Mouse (Mus musculus): Measurements from ENCODE around the gene Upf1. TPM values are rescaled to one million over a fixed set of nuclear protein-coding genes. Genes with fewer than 3 reads are reported as not detected.

The Upf1 gene
- polyA plus RNA-seq, 1 experiment from 2014 or later: 22.6 TPM

- no peak for DNase-seq (ENCODE audit: low spot score)
These were observed 23.8 kb downstream of the Upf1 start, which contains the start of gene Gdf1 for GRCm38 (mm10) chr8:70329124-70329834. Gene Gdf1, plus strand, starts transcription at chr8:70329817.

- DNase-seq (ENCODE audit: low spot score): no peak
These were observed 25.6 kb downstream of the Upf1 start for GRCm38 (mm10) chr8:70327512-70327911.

- DNase-seq (ENCODE audit: low spot score): no peak
These were observed 29.4 kb downstream of the Upf1 start for GRCm38 (mm10) chr8:70323716-70324115.

- DNase-seq (ENCODE audit: low spot score): no peak
These were observed 35.2 kb downstream of the Upf1 start for GRCm38 (mm10) chr8:70317872-70318271.

GRCm38 (mm10) chr8:70316511-70317504, 36.3 kb downstream of the Upf1 start:
- DNase-seq (ENCODE audit: low spot score): peak; percentile 25

GRCm38 (mm10) chr8:70315624-70316510, 37.2 kb downstream of the Upf1 start, which contains the start of gene Cers1:
Gene Cers1, plus strand, starts transcription at chr8:70315775.
- peak; percentile 64 for DNase-seq (ENCODE audit: low spot score)

GRCm38 (mm10) chr8:70313399-70313798, 39.7 kb downstream of the Upf1 start:
- no peak for DNase-seq (ENCODE audit: low spot score)

- peak; percentile 35 for DNase-seq (ENCODE audit: low spot score)
These were observed 43.8 kb downstream of the Upf1 start for GRCm38 (mm10) chr8:70309311-70309710.

GRCm38 (mm10) chr8:70302901-70303300, 50.2 kb downstream of the Upf1 start:
- DNase-seq (ENCODE audit: low spot score): no peak

- DNase-seq (ENCODE audit: low spot score): peak; percentile 94
These were observed 50.7 kb downstream of the Upf1 start, which contains the start of the genes Ddx49 and Cope for GRCm38 (mm10) chr8:70302358-70302890. Gene Ddx49, minus strand, starts transcription at chr8:70302489. Gene Cope, plus strand, starts transcription at chr8:70302518.

GRCm38 (mm10) chr8:70300881-70301280, 52.2 kb downstream of the Upf1 start:
- no peak for DNase-seq (ENCODE audit: low spot score)

- DNase-seq (ENCODE audit: low spot score): no peak
These were observed 59.1 kb downstream of the Upf1 start for GRCm38 (mm10) chr8:70293988-70294405.

- DNase-seq (ENCODE audit: low spot score): no peak
These were observed 66.3 kb downstream of the Upf1 start for GRCm38 (mm10) chr8:70286737-70287136.

GRCm38 (mm10) chr8:70285304-70285703, 67.8 kb downstream of the Upf1 start:
- no peak for DNase-seq (ENCODE audit: low spot score)

GRCm38 (mm10) chr8:70284421-70284820, 68.7 kb downstream of the Upf1 start:
- DNase-seq (ENCODE audit: low spot score): no peak

- DNase-seq (ENCODE audit: low spot score): no peak
These were observed 69.7 kb downstream of the Upf1 start for GRCm38 (mm10) chr8:70283136-70284077.

GRCm38 (mm10) chr8:70282603-70283135, 70.4 kb downstream of the Upf1 start, which contains the start of gene Homer3:
Gene Homer3, plus strand, starts transcription at chr8:70282827.
- DNase-seq (ENCODE audit: low spot score): peak; percentile 92
